Mouse (Mus musculus) right cerebral cortex, adult 2 months (tissue): ENCODE measurements around the gene Lat.
A peak's percentile ranks its signal among the peaks of the same experiment; 100 is the strongest.

Experiments used
- DNase-seq, 2 experiments: peaks; one replicate each; pipeline ENCODE4 v3.0.0; 2021 to 2022; ENCODE audit warnings: low spot score in 2 of 2

Gene Lat

DNA sequence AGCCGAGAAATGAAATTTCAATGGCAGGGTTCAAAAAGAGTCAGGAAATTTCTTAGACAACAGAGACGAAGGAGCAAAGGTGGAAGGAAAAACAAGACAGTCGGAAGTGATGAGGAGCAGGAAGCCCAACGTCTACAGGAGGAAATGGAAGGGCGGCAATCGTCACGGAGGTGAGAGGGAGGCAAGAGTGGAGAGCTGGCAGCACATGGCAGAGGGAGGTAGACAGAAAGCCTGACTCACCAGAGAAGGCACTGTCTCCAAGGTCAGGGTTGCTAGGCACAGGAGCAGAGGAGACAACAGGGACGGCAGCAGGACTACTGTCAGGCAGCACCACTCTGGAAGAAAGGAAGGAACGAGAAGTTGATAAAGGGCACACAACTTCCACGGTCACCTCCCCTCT lies 1.7 kb downstream of the Lat start:
- DNase-seq = no peak

DNA sequence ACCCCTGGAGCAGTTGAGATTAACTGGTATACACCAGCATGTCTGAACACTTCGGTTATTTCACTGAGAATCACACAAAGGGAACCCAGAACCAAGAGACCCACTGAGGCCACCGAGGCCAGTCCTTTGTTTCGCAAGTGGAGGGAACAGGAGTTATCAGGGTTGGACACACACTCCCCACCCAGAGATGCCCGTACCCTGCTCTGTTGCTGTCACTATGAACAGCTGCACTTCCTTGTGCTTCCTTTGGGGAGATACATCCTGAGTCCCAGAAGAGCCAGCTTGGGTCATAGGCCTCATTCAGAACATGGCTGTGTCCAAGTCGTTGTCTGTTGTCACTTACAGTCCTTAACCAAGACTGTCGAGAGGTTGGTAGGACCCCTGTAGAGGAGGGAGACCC lies 6.3 kb downstream of the Lat start:
- DNase-seq = no peak

- DNase-seq = no peak
Observed at GRCm38 (mm10) chr7:126359049-126359448, 10.3 kb downstream of the Lat start.

DNA sequence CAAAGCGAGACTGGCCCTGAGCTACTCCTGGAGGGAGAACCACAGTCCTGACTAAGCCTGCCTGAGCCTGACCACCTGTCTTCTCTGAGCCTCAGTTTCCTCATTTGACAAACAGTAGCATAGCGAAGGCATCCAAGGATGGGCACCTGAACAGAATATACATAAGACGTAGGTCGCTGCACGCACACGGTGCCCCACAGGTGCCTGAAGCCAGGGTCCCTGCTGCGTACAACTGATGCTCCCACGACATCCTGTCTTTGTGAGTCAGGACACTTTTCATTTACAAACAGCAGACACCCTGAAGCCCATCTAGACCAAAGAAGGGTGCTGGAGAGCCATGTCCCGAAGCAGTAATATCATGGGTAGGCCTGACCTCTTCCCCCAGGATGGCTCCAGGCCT lies 11.0 kb downstream of the Lat start:
- DNase-seq = no peak

DNA sequence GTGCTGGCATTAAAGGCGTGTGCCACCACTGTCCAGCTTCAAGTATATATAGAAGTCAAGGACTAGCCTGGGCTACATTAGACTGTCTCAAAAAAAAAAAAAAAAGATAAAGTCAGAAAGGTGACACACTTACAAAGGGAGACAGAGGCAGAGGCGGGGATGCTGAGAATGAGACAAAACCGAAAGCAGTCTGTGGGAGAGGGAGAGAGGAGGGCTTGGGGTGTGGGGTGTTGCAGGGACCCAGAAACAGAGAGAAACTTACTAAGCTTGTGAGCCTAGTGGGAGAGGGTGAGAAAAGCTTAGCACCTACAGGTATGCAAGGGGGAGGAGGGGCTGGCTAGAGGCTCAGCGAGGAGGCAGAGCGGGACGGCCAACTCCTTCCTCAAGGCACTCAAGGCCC lies 11.5 kb downstream of the Lat start:
- no peak for DNase-seq

GRCm38 (mm10) chr7:126356793-126357591 lies 12.4 kb downstream of the Lat start:
- no peak for DNase-seq

GRCm38 (mm10) chr7:126355847-126356597 lies 13.3 kb downstream of the Lat start:
- DNase-seq = peak in 1 of 2 experiments; percentile 30

DNA sequence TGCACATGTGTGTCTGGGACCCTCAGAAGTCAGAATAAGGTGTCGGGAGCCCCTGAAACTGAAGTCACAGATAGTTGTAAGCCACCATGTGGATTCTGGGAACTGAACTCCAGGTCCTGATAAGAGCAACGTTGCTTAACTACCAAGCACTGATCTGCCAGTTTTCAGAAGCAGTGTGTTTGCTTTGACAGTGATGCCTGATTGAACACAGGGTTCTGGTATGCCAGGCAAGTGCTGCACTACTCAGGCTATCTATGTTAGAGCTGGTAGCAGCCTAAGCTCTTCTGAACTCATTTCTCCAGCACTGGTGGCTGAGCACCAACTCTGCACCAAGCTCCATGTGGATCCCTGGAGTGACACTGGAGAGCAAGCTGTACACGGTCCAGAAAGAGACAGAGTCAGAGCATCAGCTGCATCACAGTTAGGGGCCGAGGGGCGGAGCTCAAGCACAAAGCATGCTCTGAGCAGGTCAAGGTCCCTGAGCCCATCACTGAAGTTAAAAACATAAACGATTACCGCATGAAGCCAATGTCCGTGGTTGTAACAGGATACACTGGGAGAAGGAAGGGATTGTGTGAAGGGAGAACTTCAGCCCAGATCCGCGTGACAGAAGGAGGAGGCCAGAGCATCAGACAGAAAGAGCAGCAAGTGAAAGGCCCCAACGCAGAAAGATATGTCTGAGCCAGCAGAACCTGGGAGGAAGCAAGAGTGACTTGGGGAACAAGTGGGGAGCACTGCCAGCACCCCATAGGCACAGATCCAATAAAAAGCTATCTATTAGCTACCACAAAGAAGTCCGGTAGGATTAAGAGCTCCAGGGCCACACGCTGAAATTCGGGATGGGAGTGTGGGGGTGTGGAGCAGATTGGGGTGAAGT lies 14.4 kb downstream of the Lat start:
- DNase-seq = no peak

DNA sequence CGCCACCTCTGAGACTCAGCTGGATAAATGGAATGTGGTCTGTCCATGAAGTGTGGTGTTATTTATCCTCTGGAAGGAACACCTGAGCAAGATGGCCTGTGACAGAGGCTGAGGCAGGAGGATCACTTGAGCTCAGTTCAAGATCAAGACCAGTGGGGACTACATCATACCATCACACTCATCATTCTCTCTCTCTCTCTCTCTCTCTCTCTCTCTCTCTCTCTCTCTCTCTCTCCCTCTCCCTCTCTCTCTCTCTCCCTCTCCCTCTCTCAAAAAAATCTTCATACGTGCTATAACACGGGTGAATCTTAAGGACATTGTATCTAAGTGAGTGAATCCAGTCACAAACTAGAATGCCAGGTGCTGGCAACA lies 15.4 kb downstream of the Lat start:
- no peak for DNase-seq

DNA sequence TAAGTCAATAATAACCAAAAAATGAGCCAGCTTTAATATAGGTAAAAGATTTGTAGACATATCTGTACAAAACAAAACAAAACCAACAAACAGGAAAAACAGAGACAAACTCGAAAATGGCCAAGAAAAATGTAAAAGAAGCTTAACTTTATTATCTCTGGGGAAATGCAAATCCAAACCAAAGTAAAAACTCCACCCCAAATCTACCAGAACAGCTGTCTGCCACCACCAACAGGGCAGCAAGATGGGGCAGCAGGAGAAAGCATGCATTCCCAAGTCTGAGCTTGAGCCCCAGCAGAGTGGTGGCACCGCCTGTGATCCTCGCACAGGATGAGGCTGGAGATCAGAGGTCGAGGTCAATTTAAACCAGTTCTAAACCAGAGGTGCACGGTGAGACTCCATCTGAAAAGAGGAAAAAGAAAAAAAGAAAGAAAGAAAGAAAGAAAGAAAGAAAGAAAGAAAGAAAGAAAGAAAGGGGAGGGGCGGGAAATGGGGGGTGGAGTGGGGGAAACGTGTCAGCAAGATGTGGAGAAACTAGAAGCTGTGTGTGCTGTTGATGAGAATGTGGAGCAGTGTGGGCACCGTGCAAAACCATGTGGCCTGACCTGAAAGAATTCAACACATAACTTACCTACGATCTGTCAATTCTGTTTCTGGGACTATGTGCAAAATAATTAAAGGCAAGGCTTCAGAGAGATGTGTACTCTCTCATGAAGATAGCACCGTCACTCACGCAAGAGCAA lies 15.9 kb downstream of the Lat start:
- no peak for DNase-seq

DNA sequence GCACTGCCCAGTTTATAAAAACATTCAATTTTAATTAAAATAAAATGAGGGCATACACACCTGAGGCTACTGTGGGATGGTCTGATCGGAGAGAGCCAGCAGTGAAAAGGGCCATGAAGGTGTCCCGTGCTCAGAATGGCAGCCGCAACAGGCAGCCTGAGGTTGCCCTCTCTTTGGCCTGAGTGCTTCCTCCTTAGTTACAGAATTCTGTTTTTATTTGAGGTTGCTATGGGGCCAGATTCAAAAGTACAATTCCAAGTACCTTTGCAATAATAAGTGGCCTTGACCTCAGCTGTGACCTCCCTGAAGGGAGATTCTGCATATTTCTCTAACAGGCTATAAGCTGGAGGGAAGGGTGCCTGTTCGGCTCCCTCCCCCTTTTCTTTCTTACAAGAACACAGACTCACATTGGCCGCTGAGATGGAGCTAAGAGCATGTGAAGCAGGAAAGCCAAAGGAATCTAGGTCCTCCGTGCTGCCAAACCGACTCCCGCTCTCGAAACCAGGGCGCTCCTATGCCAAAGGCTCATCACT lies 17.9 kb downstream of the Lat start:
- no peak for DNase-seq

DNA sequence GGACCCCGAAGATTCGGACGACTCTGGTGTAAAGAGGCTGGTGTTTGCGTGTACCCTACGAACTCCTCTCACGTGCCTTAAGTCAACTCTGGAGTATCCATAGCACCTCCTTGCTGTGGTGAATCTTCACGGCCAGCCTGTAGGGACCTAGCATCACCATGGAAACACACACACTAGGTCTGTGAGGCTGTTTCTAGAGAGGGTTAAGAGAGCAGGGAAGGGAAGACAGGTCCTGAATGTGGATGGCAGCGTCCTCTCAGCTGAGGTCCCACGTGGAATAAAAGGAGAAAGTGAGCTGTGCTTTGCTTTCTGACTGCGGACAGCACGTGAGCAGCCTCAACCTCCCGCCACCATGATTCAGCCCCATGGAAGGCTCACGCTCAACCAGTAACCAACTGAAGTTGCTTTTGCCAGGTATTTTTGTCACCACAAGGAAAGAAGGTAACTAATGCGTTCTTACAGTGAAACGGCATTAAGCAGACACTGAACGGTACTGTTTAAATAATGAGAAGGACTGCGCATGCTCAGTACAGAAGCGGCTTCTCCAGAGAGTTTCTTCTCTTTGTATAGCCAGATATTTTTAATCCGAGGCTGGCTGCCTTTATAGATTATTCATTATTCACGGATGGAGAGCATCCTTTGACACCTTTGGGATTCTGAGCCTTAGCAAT lies 18.5 kb downstream of the Lat start:
- no peak for DNase-seq

DNA sequence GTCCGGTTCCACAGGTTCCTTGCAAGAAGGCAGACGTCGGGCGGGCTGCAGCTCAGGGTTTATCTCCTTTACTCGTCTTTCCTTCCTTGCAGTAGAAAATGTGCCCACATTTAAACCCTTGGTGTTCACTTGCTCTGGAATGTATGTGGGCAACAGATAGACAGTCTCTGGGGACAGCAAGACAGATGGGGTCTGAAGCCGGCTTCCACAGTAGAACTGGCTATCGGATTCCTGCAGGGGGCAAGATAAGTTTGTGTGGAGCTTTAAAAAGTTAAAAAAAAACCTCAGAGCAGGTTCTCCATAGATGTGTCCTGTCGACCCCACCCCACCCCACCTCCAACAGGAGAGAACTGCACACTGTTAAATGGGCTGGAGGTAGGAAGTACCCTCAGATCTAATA lies 21.1 kb downstream of the Lat start:
- no peak for DNase-seq

DNA sequence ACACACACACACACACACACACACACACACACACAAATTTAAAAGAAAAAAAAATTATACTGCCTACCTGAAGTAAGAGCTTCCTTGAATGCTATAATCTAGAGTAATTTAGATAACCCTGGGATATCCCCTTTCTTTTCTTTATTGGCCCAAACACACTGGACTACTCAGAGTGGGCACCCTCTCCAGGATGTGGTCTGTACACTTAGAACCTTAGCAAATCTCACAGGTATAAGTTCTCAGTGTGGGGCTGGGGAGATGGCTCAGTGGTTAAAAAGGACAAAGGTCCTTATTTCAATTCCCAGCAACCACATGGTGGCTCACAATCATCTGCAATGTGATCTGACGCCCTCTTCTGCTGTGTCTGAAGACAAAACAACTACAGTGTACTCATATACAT lies 22.3 kb downstream of the Lat start:
- no peak for DNase-seq

- no peak for DNase-seq
Observed at GRCm38 (mm10) chr7:126345969-126346368, 23.4 kb downstream of the Lat start.

- no peak for DNase-seq
Observed at GRCm38 (mm10) chr7:126345557-126345956, 23.8 kb downstream of the Lat start.

DNA sequence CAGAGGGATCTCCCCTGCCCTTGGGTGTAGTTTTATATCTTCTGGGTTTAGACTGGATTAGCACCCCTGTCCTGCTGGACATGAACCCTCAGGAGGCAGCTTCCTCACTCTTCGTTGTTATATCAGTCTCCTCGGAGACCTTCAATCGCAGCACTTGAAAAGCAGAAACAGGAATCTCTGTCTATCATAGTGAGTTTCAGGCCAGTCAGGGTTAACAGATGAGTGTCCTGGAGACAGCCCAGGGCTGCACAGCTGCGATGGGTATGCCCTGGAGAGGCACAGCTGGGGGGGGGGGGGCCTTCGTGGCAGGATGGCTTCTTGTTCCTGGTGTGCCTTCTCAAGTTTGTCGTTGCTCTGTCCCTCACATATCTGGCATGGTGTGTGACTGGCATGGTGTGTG lies 28.5 kb downstream of the Lat start:
- no peak for DNase-seq

DNA sequence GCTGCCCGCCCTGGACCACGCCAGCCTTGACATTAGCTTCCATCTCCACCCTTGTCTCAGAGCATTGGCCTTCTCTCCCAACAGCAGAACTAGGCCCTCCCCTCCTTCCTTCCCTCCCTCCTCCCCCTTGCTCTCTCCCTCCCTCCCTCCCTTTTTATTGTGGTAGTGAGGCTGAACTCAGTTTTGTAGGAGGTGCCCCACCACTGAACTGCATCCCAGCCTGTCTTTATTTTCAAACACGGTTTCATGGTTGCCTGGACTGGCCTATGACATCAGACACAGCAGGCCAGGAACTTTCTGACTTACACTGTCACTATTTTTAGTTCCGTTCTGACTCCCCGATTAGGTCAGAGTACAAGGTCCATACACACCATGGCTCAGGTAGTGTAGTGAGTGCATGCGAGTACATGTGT lies 29.2 kb downstream of the Lat start:
- DNase-seq = no peak

- DNase-seq = no peak
Observed at GRCm38 (mm10) chr7:126339521-126339971, 29.8 kb downstream of the Lat start.

DNA sequence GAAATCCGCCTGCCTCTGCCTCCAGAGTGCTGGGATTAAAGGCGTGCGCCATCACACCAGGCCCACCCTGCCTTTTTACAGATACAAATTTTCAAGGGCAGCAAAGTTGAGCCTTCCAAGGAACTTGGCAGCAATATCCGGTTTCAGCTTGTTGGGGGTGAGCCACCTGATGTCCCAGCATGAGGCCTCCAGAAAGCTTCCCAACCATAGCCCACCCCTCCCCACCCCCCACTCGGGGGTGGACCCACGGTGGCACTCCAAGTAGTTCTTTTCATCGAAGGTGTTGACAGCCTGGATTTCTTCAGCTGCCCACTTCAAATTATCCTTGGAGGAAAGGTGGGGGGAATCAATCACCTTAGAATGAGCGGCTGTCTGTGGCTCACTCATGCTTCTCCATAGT lies 30.5 kb downstream of the Lat start:
- no peak for DNase-seq

GRCm38 (mm10) chr7:126335556-126335955 lies 33.8 kb downstream of the Lat start:
- no peak for DNase-seq
